Mouse (Mus musculus): ENCODE measurements around the gene Ankrd33b.

GRCm38 (mm10) chr15:31247035-31247434 is 120.5 kb downstream of the Ankrd33b start:
- no peak for TF ChIP-seq EP300 (IDR thresholded peaks at IDR 0.05; ENCODE audit: low read depth)
- no peak for TF ChIP-seq CTCF (IDR thresholded peaks at IDR 0.05; ENCODE audit: low read depth)

All from heart, postnatal 0 days (tissue).